16 mouse cellular contexts compared by ENCODE assay signal in genomic region chr4:65916027-65917008, GRCm38 (mm10).
DNase-seq lines count a peak whose midpoint lies in the region; ATAC-seq lines count a peak whose summit lies in the region.
"Had no signal": no experiment of that assay in that cellular context is flagged by ENCODE, and none has a peak within 500 bp of the region (broad histone marks: within the 10 kb centered on the region; RNA-seq: fewer than 3 reads in every experiment).

No protein-coding gene starts in this region.

- H3K4me1 ChIP-seq in forebrain, embryonic 13.5 days, result peaks cover 11% of the 10 kb centered on the region; the same call in 1 of the 2 replicates
- peaks cover 8% of the 10 kb centered on the region for H3K4me1 ChIP-seq in forebrain, embryonic 10.5 days
- no peaks in the 10 kb centered on the region for H3K4me1 ChIP-seq in forebrain, embryonic 15.5 days

- no peaks in the 10 kb centered on the region for H3K9me3 ChIP-seq in forebrain, embryonic 13.5 days (replicated peaks)
- no peaks in the 10 kb centered on the region for H3K9me3 ChIP-seq in forebrain, embryonic 10.5 days
- H3K9me3 ChIP-seq in forebrain, embryonic 15.5 days, result no peaks in the 10 kb centered on the region

- 52% methylated on average over 11 of the region's 11 CpGs for WGBS in forebrain, embryonic 13.5 days
- 73% methylated on average over 11 of the region's 11 CpGs for WGBS in forebrain, embryonic 10.5 days
- WGBS in forebrain, embryonic 15.5 days, result 45% methylated on average over 11 of the region's 11 CpGs

- H3K4me2 ChIP-seq in forebrain, embryonic 13.5 days, result no peak overlapping the region
- no peak overlapping the region for H3K4me2 ChIP-seq in forebrain, embryonic 15.5 days (replicated peaks)

- no peaks in the 10 kb centered on the region for H3K36me3 ChIP-seq in forebrain, embryonic 13.5 days (ENCODE audit: poor library complexity, severe bottlenecking)
- no peaks in the 10 kb centered on the region for H3K36me3 ChIP-seq in forebrain, embryonic 10.5 days (replicated peaks)
- H3K36me3 ChIP-seq in forebrain, embryonic 15.5 days, result no peaks in the 10 kb centered on the region

- no peak overlapping the region for H3K27ac ChIP-seq in forebrain, embryonic 13.5 days
- no peak overlapping the region for H3K27ac ChIP-seq in forebrain, embryonic 10.5 days
- H3K27ac ChIP-seq in forebrain, embryonic 15.5 days (replicated peaks), result no peak overlapping the region
- H3K27ac ChIP-seq: heart, adult 2 months; layer of hippocampus, adult 2 months had no signal

- DNase-seq in forebrain, embryonic 10.5 days (ENCODE audit: extremely low spot score, low spot score), result no peak
- peak; percentile 7 for DNase-seq in lung, postnatal 10 days
- no peak for DNase-seq in lung, adult 18-20 months
- peak; percentile 19 for DNase-seq in mesoderm, embryonic 11.5 days (ENCODE audit: low read depth, low spot score)
- DNase-seq in right cerebral cortex, postnatal 4 days, result no peak
- DNase-seq: adrenal gland, adult 8-10 months; B cell, adult 2 months; cerebellum, adult 2 months; gastrocnemius, postnatal 14 days; heart, adult 2 months; kidney, adult 2 months; lung, adult 2 months; retina, postnatal 1 day had no signal

- no peak overlapping the region for H3K4me3 ChIP-seq in forebrain, embryonic 13.5 days
- no peak overlapping the region for H3K4me3 ChIP-seq in forebrain, embryonic 10.5 days
- no peak overlapping the region for H3K4me3 ChIP-seq in forebrain, embryonic 15.5 days
- H3K4me3 ChIP-seq: heart, adult 2 months; layer of hippocampus, adult 2 months had no signal

- no peaks in the 10 kb centered on the region for H3K27me3 ChIP-seq in forebrain, embryonic 13.5 days
- H3K27me3 ChIP-seq in forebrain, embryonic 10.5 days (ENCODE audit: poor library complexity, severe bottlenecking), result no peaks in the 10 kb centered on the region
- H3K27me3 ChIP-seq in forebrain, embryonic 15.5 days, result no peaks in the 10 kb centered on the region

- no peak overlapping the region for H3K9ac ChIP-seq in forebrain, embryonic 13.5 days
- H3K9ac ChIP-seq in forebrain, embryonic 15.5 days (replicated peaks), result no peak overlapping the region

- ATAC-seq in forebrain, embryonic 13.5 days, result peak; percentile 58
- ATAC-seq in forebrain, embryonic 15.5 days (replicated peaks), result peak; percentile 58

Comparison
In these comparisons a context has a peak if more than half of its experiments do, and no peak if none do; other contexts are left out.
1. DNase-seq: peak in lung, postnatal 10 days (single experiment) and mesoderm, embryonic 11.5 days (single experiment); none in forebrain, embryonic 10.5 days (single experiment), lung, adult 18-20 months (0 of 2) and right cerebral cortex, postnatal 4 days (single experiment).